Mouse (Mus musculus): Measurements from ENCODE around the gene Sord. TPM values are rescaled to one million over a fixed set of nuclear protein-coding genes. Genes with fewer than 3 reads are reported as not detected.

The Sord gene
- total and polyA plus RNA-seq, 2 experiments from 2014 or later, result 87.7 to 99.5 TPM

DNA sequence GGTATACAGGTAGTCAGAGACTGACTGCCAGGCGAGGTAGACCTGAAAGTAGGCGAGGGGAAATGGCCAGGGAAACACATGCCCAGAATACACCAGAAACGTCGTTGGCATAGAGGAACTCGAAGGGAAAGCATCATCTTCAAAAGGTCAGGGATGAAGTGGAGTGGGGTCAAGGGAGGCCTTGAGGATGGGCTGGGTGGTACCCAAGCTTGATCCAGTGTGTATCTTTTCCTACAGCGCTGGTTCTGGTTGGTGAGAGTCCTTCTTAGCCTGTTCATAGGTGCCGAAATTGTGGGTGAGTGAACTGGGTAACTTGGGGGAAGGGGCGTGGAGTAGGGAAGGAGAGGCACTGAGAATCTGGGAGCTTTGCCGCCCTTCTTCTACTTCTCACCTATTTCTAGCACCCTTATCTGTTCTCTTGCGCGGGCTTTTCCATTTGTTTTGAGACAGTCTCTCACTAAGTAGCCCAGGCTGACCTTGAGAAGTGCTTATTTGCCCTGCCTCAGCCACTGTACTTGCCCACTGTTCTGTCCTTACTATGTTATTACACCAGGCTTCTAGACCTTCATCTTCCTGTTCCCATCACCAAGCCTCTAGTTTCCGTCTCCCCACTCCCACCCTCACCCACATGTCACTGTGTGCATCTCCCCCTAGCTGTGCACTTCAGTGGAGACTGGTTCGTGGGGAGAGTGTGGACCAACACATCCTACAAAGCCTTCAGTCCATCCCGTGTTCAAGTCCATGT, 65.5 kb downstream of the Sord start:
- Histone ChIP-seq H3K4me1 (ENCODE audit: control insufficient read depth, insufficient read depth) (peaks cover 23% of the 10 kb centered on the region), H3K36me3 (replicated peaks; ENCODE audit: control insufficient read depth, insufficient read depth, low read length) (no peaks in the 10 kb centered on the region), H3K9me3 (replicated peaks; ENCODE audit: control insufficient read depth, low read length) (no peaks in the 10 kb centered on the region), H3K4me3 (ENCODE audit: low read depth, low read length) (no peak overlapping the region), H3K4me2 (ENCODE audit: low read depth, low read length) (no peak overlapping the region), H3K27ac (ENCODE audit: low read depth) (no peak overlapping the region), H3K9ac (replicated peaks; ENCODE audit: low read depth, low read length) (no peak overlapping the region), H3K27me3 (ENCODE audit: control insufficient read depth, insufficient read depth, low read length) (peaks cover 92% of the 10 kb centered on the region)
- no peak for DNase-seq (ENCODE audit: low spot score)
- no peak for ATAC-seq (ENCODE audit: insufficient read depth, low read depth)
- TF ChIP-seq EP300 (IDR thresholded peaks at IDR 0.05; ENCODE audit: low read depth), result no peak
- TF ChIP-seq CTCF (IDR thresholded peaks at IDR 0.05; ENCODE audit: low read depth), result no peak
- 22% methylated on average over 14 of the region's 14 CpGs for WGBS

DNA sequence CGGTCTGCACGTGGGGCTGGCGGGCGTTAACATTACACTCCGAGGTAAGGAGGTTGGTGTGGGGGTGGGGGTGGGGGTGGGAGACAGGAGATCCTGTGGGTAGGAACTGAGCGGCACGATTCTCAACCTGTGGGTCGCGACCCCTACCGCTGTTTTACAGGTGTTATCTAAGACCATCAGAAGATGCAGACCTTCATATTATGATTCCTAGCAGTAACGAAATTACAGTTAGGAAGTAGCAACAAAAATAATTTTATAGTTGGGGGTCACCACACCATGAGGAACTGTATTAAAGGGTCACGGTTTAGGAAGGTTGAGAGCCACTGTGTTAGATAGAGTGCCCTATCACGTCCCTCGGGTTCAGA, 66.1 kb downstream of the Sord start:
- WGBS, result 8% methylated on average over 14 of the region's 14 CpGs
- H3K4me3 ChIP-seq (ENCODE audit: low read depth, low read length), result peak overlapping the region; percentile 42
- no peaks in the 10 kb centered on the region for H3K36me3 ChIP-seq (replicated peaks; ENCODE audit: control insufficient read depth, insufficient read depth, low read length)
- H3K27ac ChIP-seq (ENCODE audit: low read depth), result no peak overlapping the region
- peak overlapping the region; percentile 60; the same call in 1 of the 2 replicates for H3K4me2 ChIP-seq (ENCODE audit: low read depth, low read length)
- H3K9me3 ChIP-seq (replicated peaks; ENCODE audit: control insufficient read depth, low read length), result no peaks in the 10 kb centered on the region
- H3K4me1 ChIP-seq (ENCODE audit: control insufficient read depth, insufficient read depth), result peaks cover 23% of the 10 kb centered on the region
- no peak for DNase-seq (ENCODE audit: low spot score)
- H3K9ac ChIP-seq (replicated peaks; ENCODE audit: low read depth, low read length), result no peak overlapping the region
- peaks cover 90% of the 10 kb centered on the region for H3K27me3 ChIP-seq (ENCODE audit: control insufficient read depth, insufficient read depth, low read length)
- TF ChIP-seq CTCF (IDR thresholded peaks at IDR 0.05; ENCODE audit: low read depth) (no peak), EP300 (IDR thresholded peaks at IDR 0.05; ENCODE audit: low read depth) (no peak)
- ATAC-seq (ENCODE audit: insufficient read depth, low read depth), result no peak

DNA sequence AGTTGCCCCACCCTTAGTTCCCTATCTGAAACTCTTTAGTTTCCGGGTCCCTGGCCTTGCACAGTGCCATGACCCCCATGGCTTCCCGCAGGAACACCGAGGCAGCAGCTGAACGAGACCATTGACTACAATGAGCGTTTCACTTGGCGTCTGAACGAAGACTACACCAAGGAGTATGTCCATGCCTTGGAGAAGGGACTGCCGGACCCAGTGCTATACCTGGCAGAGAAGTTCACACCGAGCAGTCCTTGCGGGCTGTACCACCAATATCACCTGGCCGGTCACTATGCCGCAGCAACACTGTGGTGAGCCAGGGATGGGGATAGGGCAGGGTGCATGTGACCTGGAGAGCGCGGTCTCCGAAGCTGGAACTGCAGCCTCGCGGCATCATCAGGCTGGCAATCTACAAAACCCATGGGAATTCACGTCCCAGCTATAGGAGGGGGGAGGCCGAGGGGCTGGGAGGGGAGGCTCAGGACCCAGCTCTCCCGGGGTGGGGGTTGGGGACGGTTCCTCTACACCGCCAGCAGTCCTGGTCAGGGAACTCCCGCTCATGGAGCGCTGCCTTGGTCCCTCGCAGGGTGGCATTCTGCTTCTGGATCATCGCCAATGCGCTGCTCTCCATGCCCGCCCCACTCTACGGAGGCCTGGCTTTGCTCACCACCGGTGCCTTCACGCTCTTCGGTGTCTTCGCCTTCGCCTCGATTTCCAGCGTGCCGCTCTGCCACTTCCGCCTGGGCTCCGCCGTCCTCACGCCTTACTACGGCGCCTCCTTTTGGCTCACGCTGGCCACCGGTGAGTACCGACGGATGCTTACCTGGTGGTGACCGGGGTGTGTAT, 66.8 kb downstream of the Sord start:
- peaks cover 94% of the 10 kb centered on the region for H3K27me3 ChIP-seq (ENCODE audit: control insufficient read depth, insufficient read depth, low read length)
- no peaks in the 10 kb centered on the region for H3K36me3 ChIP-seq (replicated peaks; ENCODE audit: control insufficient read depth, insufficient read depth, low read length)
- H3K4me1 ChIP-seq (ENCODE audit: control insufficient read depth, insufficient read depth), result peaks cover 23% of the 10 kb centered on the region
- H3K4me2 ChIP-seq (ENCODE audit: low read depth, low read length), result peak overlapping the region; percentile 60
- no peak overlapping the region for H3K27ac ChIP-seq (ENCODE audit: low read depth)
- DNase-seq (ENCODE audit: low spot score), result peak; percentile 36
- no peaks in the 10 kb centered on the region for H3K9me3 ChIP-seq (replicated peaks; ENCODE audit: control insufficient read depth, low read length)
- peak overlapping the region; percentile 42 for H3K4me3 ChIP-seq (ENCODE audit: low read depth, low read length)
- peak; percentile 53 for ATAC-seq (ENCODE audit: insufficient read depth, low read depth)
- TF ChIP-seq CTCF (IDR thresholded peaks at IDR 0.05; ENCODE audit: low read depth) (no peak), EP300 (IDR thresholded peaks at IDR 0.05; ENCODE audit: low read depth) (no peak)
- H3K9ac ChIP-seq (replicated peaks; ENCODE audit: low read depth, low read length), result no peak overlapping the region
- WGBS, result 2% methylated on average over 48 of the region's 48 CpGs

DNA sequence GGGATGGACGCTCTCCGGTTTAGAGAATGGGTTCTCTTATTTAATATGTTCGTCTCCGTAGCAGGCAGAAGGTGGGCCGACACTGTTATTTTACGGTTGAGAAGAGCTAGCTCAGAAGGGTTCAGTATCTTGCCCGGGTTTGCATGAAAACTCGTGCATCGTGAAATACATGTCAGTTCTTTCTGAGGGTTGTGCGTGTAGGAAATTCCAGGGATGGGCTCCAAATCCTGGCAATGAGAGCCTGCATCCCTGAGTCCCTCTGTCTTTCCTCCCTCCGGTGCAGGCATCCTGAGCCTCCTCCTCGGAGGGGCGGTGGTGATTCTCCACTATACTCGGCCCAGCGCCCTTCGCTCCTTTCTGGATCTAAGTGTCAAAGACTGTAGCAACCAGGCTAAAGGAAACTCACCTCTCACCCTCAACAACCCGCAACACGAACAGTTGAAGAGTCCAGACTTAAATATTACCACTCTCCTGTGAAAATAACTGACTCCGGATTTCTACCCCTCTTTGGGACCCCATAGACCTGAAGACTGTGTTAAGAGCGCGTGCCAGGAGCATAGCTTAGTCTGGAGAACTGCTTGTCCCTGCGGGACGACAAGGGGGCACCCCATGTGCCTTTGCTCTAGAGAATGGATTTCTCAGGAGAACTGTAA, 67.5 kb downstream of the Sord start:
- H3K4me2 ChIP-seq (ENCODE audit: low read depth, low read length), result peak overlapping the region; percentile 60
- no peak overlapping the region for H3K9ac ChIP-seq (replicated peaks; ENCODE audit: low read depth, low read length)
- H3K4me1 ChIP-seq (ENCODE audit: control insufficient read depth, insufficient read depth), result peaks cover 23% of the 10 kb centered on the region
- TF ChIP-seq CTCF (IDR thresholded peaks at IDR 0.05; ENCODE audit: low read depth) (no peak), EP300 (IDR thresholded peaks at IDR 0.05; ENCODE audit: low read depth) (no peak)
- peak overlapping the region; percentile 42 for H3K4me3 ChIP-seq (ENCODE audit: low read depth, low read length)
- H3K9me3 ChIP-seq (replicated peaks; ENCODE audit: control insufficient read depth, low read length), result no peaks in the 10 kb centered on the region
- no peak for DNase-seq (ENCODE audit: low spot score)
- H3K36me3 ChIP-seq (replicated peaks; ENCODE audit: control insufficient read depth, insufficient read depth, low read length), result no peaks in the 10 kb centered on the region
- WGBS, result 13% methylated on average over 23 of the region's 23 CpGs
- H3K27ac ChIP-seq (ENCODE audit: low read depth), result no peak overlapping the region
- peaks cover 95% of the 10 kb centered on the region for H3K27me3 ChIP-seq (ENCODE audit: control insufficient read depth, insufficient read depth, low read length)
- no peak for ATAC-seq (ENCODE audit: insufficient read depth, low read depth)

DNA sequence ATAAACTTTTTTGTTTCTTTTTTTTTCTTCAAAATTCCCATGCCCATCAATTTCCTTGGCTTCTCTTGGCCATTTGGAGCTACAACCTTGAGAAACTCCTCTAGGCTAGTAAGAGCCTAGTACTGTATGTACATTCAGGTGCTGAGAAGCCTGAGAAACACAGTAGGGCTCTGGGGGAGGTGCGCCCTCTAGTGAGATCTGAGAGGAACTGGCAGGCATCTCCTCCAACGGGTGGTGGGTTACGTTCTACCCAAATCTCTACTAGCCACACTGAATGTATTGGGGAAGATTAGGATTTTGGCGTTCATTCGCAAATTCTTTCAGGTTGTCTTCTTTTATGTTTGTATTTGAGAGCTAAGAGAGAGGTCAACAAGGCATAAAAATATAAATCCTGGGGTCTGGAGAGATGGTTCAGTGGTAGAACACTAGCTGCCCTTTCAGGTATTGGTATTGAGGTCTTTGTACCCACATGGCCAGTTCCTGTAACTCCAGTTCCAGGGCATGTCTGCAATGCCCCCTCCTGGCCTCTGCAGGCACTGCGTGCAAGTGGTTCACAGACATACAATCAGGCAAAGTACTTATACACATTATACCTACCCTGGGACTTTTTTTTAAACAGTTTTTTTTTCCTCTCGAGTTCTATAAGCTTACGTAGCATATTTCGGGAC, 68.2 kb downstream of the Sord start:
- Histone ChIP-seq H3K9me3 (replicated peaks; ENCODE audit: control insufficient read depth, low read length) (no peaks in the 10 kb centered on the region), H3K27ac (ENCODE audit: low read depth) (no peak overlapping the region), H3K4me3 (ENCODE audit: low read depth, low read length) (no peak overlapping the region), H3K36me3 (replicated peaks; ENCODE audit: control insufficient read depth, insufficient read depth, low read length) (no peaks in the 10 kb centered on the region), H3K27me3 (ENCODE audit: control insufficient read depth, insufficient read depth, low read length) (peaks cover 95% of the 10 kb centered on the region), H3K9ac (replicated peaks; ENCODE audit: low read depth, low read length) (no peak overlapping the region), H3K4me2 (ENCODE audit: low read depth, low read length) (no peak overlapping the region), H3K4me1 (ENCODE audit: control insufficient read depth, insufficient read depth) (peaks cover 23% of the 10 kb centered on the region)
- no peak for ATAC-seq (ENCODE audit: insufficient read depth, low read depth)
- TF ChIP-seq EP300 (IDR thresholded peaks at IDR 0.05; ENCODE audit: low read depth), result no peak
- TF ChIP-seq CTCF (IDR thresholded peaks at IDR 0.05; ENCODE audit: low read depth), result peak; percentile 74
- DNase-seq (ENCODE audit: low spot score), result peak; percentile 50
- 10% methylated on average over 9 of the region's 9 CpGs for WGBS
